Mouse (Mus musculus): ENCODE measurements at regions not wholly inside any gene's neighbourhood (a gene's known extent, or its start where the extent isn't known, plus 50 kb on each side); places are given as distances from the start of the nearest gene placed in this dataset.
A peak's percentile ranks its signal among the peaks of the same experiment; 100 is the strongest.

DNA sequence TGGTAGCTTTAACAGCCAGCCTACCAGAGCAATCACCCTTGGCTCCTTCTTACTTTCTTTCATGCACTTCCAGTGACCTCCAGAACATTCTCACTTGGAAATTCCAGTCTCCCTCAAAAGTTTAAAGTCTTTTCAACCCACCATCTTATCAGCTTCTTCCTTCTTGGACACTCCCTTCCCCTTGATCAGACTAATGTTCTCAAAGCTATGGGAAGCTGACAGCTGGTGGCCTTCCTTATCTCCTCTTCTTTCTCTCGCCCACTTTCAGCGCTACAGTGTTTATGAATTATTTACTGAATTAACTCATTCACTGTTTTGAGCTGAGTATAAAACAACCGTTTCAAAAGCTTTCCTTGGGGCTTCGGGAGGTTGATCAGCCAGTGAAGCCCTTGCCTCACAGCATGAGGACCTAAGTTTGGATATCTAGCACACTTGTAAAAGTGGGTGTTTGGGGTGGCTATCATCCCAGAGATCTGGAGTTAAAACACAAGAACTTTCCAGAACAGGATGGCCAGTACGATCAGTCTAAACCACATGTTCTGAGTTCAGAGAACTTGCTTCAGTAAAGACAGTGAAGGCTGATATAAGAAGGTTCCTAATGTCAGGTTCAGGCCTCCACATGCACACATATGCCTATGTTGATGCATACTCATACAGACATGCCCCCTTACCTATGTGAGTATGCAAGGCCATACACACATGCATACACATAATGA is 59.7 kb upstream of the Ikzf2 start:
- Histone ChIP-seq H3K9ac (no peak overlapping the region), H3K27me3 (no peaks in the 10 kb centered on the region), H3K36me3 (no peaks in the 10 kb centered on the region), H3K4me2 (no peak overlapping the region), H3K4me1 (no peaks in the 10 kb centered on the region), H3K4me3 (no peak overlapping the region), H3K9me3 (no peaks in the 10 kb centered on the region), H3K27ac (no peak overlapping the region)
- WGBS = 88% methylated on average over 5 of the region's 5 CpGs
- no peak for ATAC-seq (ENCODE audit: insufficient number of reproducible peaks, insufficient read depth, low FRiP score, low TSS enrichment, low read depth)

DNA sequence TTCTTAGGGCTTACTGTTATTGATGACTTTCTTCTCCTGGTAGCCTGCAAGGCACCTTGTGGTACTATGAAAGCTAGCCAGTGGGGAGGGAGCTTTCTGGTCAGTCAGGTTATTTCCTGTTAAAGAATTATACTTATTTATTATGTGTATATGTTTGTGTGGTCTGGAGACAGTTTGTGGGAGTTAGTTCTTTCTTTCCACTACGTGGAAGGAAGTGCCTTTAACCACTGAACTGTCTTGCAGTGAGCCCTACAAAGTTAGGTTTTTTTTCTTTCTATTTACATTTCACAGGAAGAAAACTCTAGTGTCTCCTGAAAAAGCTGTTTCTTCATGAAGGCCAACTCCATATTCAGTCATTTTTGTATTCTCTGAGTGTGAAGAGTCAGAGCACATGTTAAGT is 65.7 kb upstream of the Ikzf2 start:
- Histone ChIP-seq H3K27me3 (no peaks in the 10 kb centered on the region), H3K4me1 (no peaks in the 10 kb centered on the region), H3K9me3 (0 out of 2 replicates have a peak, but pooled peaks cover 2% of the 10 kb centered on the region), H3K36me3 (no peaks in the 10 kb centered on the region), H3K4me3 (no peak overlapping the region), H3K9ac (no peak overlapping the region), H3K27ac (no peak overlapping the region), H3K4me2 (no peak overlapping the region)
- ATAC-seq (ENCODE audit: insufficient number of reproducible peaks, insufficient read depth, low FRiP score, low TSS enrichment, low read depth) = no peak
- WGBS = 77% methylated on average over 1 of the region's 1 CpGs

DNA sequence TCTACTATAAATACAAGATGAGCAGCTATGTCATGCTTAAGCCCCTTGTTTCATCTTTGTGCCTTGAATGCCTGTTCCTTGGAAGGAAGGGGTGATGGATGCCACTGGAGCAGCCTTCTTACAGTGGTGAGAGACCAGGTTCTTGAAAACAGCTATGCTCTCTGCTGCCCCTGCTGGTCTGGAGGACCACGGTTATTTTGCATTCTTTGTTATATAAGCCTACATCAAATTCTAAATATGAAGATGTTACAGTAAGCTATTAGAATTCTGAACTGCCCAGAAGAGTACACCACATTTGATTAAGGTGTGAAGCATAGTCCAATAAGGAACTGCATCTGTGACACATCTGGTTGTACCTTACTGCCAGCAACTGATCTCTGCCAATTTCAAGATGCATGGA is 69.1 kb upstream of the Spag16 start:
- WGBS = 88% methylated on average over 1 of the region's 1 CpGs
- Histone ChIP-seq H3K27ac (no peak overlapping the region), H3K4me2 (no peak overlapping the region), H3K4me1 (no peaks in the 10 kb centered on the region), H3K9me3 (0 out of 2 replicates have a peak, but pooled peaks cover 3% of the 10 kb centered on the region), H3K36me3 (no peaks in the 10 kb centered on the region), H3K27me3 (no peaks in the 10 kb centered on the region), H3K9ac (no peak overlapping the region), H3K4me3 (no peak overlapping the region)
- ATAC-seq (ENCODE audit: insufficient number of reproducible peaks, insufficient read depth, low FRiP score, low TSS enrichment, low read depth) = no peak

DNA sequence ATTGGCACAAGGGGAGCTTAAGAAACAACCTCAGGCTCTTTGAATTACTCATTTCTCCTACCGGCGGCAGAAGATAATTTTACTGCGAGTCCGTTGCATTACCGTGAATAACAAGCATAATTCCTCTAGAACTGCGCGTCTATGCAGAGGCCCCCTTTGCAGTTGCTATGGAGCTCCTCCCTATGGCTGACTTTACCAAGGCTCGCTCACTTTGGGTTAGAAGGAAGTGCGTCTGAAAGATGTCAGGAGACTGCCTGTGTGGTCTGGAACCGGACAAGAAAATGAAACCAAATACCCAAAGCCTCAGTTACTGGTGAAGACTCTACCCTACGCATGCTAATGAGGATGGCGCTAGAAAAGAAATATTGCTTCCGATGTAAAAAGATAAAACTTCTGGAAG is 67.2 kb upstream of the Spag16 start:
- 37% methylated on average over 13 of the region's 13 CpGs for WGBS

DNA sequence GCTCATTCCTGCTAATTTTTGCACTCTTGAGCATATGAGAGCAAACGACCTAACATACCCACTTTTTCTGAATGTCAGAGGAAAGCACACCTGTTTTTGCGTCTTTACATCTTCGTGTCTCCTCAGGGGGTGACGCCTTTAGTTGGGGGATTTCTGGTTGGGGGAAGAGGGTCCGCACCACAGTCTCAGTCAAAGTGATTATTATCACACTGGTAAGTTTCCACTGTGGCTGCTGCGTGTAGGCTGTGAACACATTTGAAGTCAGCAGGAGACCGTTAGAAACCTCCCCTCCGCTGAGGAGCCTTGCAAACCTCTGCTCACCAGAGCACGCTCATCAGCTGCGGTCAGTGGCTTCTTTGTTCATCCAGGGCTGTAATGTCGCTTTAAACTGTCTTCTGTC is 58.1 kb upstream of the Spag16 start:
- Histone ChIP-seq H3K27me3 (no peaks in the 10 kb centered on the region), H3K4me3 (no peak overlapping the region), H3K9ac (no peak overlapping the region), H3K9me3 (no peaks in the 10 kb centered on the region), H3K36me3 (no peaks in the 10 kb centered on the region), H3K4me1 (peaks cover 7% of the 10 kb centered on the region), H3K27ac (no peak overlapping the region), H3K4me2 (no peak overlapping the region)
- WGBS = 49% methylated on average over 11 of the region's 11 CpGs
- no peak for ATAC-seq (ENCODE audit: insufficient number of reproducible peaks, insufficient read depth, low FRiP score, low TSS enrichment, low read depth)

More for the DNA sequence above, 67.2 kb upstream of the Spag16 start:
- peak overlapping the region; percentile 33 for H3K4me2 ChIP-seq
- 0 out of 2 replicates have a peak, but pooled peaks have one; percentile 15 for ATAC-seq (ENCODE audit: insufficient number of reproducible peaks, insufficient read depth, low FRiP score, low TSS enrichment, low read depth)
- no peak overlapping the region for H3K27ac ChIP-seq
- H3K9ac ChIP-seq = no peak overlapping the region
- H3K27me3 ChIP-seq = no peaks in the 10 kb centered on the region
- H3K9me3 ChIP-seq = 0 out of 2 replicates have a peak, but pooled peaks cover 3% of the 10 kb centered on the region
- H3K4me1 ChIP-seq = no peaks in the 10 kb centered on the region
- 0 out of 2 replicates have a peak overlapping the region, but pooled peaks have one; percentile 2 for H3K4me3 ChIP-seq
- no peaks in the 10 kb centered on the region for H3K36me3 ChIP-seq

DNA sequence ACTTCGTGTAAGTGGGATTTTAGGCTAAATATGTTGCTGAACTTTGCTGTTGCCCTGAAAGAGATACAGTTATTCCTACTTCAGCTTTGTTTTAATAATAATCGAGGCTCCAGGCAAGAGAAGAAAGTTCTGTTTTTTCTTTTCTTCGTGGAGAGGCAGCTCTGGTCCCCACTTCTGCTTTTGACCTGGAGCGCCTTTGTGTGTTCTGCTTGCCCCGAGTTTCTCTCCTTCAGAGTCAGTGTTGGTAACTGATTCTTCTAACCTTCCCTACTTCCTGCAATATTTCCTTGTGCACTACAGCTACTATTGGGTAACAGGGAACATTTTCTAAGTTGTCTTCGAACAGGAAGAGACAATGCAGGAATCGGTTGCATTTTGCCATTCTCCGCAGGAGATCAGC is 56.6 kb upstream of the Spag16 start:
- Histone ChIP-seq H3K9me3 (no peaks in the 10 kb centered on the region), H3K4me1 (peaks cover 7% of the 10 kb centered on the region), H3K27me3 (no peaks in the 10 kb centered on the region), H3K9ac (no peak overlapping the region), H3K36me3 (no peaks in the 10 kb centered on the region), H3K27ac (no peak overlapping the region), H3K4me3 (no peak overlapping the region), H3K4me2 (no peak overlapping the region)
- ATAC-seq (ENCODE audit: insufficient number of reproducible peaks, insufficient read depth, low FRiP score, low TSS enrichment, low read depth) = no peak
- WGBS = 80% methylated on average over 8 of the region's 8 CpGs

DNA sequence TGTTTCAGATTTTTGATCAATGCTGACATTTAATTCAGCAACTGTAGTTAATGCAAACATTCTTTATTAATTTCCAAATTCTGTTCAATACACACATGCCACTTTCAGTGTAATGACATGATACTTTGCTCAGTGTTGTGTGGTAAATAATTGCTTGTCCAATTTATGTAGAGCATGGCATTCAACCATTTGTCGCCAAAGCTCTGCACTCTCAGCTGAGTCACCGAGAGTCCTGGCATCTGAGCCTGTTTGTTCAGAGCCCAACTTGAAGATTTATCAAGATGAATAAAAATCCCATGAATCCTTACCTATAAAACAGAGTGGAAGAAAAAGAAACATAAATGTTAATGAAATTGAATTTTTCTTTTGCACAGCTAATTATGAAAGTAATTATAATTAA is 55.3 kb upstream of the Spag16 start:
- H3K9ac ChIP-seq = no peak overlapping the region
- H3K4me3 ChIP-seq = no peak overlapping the region
- no peaks in the 10 kb centered on the region for H3K36me3 ChIP-seq
- no peak overlapping the region for H3K27ac ChIP-seq
- H3K4me1 ChIP-seq = peaks cover 7% of the 10 kb centered on the region
- ATAC-seq (ENCODE audit: insufficient number of reproducible peaks, insufficient read depth, low FRiP score, low TSS enrichment, low read depth) = no peak
- 86% methylated on average over 2 of the region's 2 CpGs for WGBS
- H3K27me3 ChIP-seq = no peaks in the 10 kb centered on the region
- H3K4me2 ChIP-seq = no peak overlapping the region
- no peaks in the 10 kb centered on the region for H3K9me3 ChIP-seq

DNA sequence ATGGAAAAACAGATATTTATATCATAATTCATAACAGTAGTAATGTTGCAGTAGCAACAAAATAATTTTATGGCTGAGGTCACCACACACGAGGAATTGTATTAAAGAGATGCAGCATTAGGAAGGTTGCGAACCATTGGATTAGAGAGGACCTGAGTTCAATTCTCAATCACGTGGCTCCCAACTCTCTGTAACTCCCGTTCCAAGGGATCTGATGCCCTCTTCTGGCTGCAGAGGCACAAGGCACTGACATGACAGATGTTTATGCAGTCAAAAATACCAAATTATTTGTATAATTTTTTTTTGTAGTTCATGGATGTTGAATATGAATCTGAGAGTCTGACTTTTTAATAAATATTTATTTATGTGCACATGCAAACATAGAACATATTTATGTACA is 51.2 kb upstream of the Spag16 start:
- Histone ChIP-seq H3K27ac (no peak overlapping the region), H3K4me1 (no peaks in the 10 kb centered on the region), H3K27me3 (no peaks in the 10 kb centered on the region), H3K4me3 (no peak overlapping the region), H3K36me3 (no peaks in the 10 kb centered on the region), H3K4me2 (no peak overlapping the region), H3K9ac (no peak overlapping the region), H3K9me3 (no peaks in the 10 kb centered on the region)
- WGBS = 54% methylated on average over 4 of the region's 4 CpGs
- ATAC-seq (ENCODE audit: insufficient number of reproducible peaks, insufficient read depth, low FRiP score, low TSS enrichment, low read depth) = no peak

Measured in embryonic facial prominence, embryonic 13.5 days (tissue).